Mouse (Mus musculus) ES-Bruce4 (cell line): ENCODE measurements at regions not wholly inside any gene's neighbourhood (a gene's known extent, or its start where the extent isn't known, plus 50 kb on each side); places are given as distances from the start of the nearest gene placed in this dataset.

Experiments used
- H3K27ac ChIP-seq: 2 replicates; pipeline ENCODE4 v1.5.1; 2012; ENCODE audit warnings: low read length, inconsistent platforms; ENCODE audit not compliant: insufficient read depth
- H3K27me3 ChIP-seq: 2 replicates; pipeline ENCODE4 v1.6.1; 2012; ENCODE audit warnings: mild to moderate bottlenecking, low read length, inconsistent platforms; ENCODE audit not compliant: control insufficient read depth, poor library complexity, insufficient read depth, severe bottlenecking
- H3K36me3 ChIP-seq: 2 replicates; pipeline ENCODE4 v1.6.1; 2012; ENCODE audit warnings: inconsistent platforms, mild to moderate bottlenecking, low read length, moderate library complexity; ENCODE audit not compliant: control insufficient read depth, poor library complexity, insufficient read depth, severe bottlenecking
- H3K4me1 ChIP-seq: one replicate; pipeline ENCODE4 v1.8.1; 2011; ENCODE audit warnings: low read length; ENCODE audit not compliant: control insufficient read depth, insufficient read depth
- H3K4me3 ChIP-seq: 2 replicates; pipeline ENCODE4 v1.5.1; 2011; ENCODE audit warnings: low read depth, mild to moderate bottlenecking, low read length
- H3K9ac ChIP-seq: 2 replicates; pipeline ENCODE4 v1.6.1; 2012; ENCODE audit warnings: low read depth, mild to moderate bottlenecking, inconsistent platforms; ENCODE audit not compliant: poor library complexity, severe bottlenecking
- H3K9me3 ChIP-seq: replicated peaks from 2 replicates; pipeline ENCODE4 v1.6.1; 2012; ENCODE audit warnings: mild to moderate bottlenecking, low read length, inconsistent platforms; ENCODE audit not compliant: control insufficient read depth, poor library complexity, insufficient read depth, severe bottlenecking
- CTCF ChIP-seq: IDR thresholded peaks from one replicate; pipeline ENCODE4 v1.8.1; 2011; ENCODE audit warnings: low read depth, low read length
- EP300 ChIP-seq: IDR thresholded peaks from 2 replicates; pipeline ENCODE4 v1.6.1; 2011; ENCODE audit warnings: low read depth, low read length; ENCODE audit not compliant: insufficient read depth
- POLR2A ChIP-seq: IDR thresholded peaks from one replicate; pipeline ENCODE4 v1.8.1; 2011; ENCODE audit warnings: low read length; ENCODE audit not compliant: insufficient read depth

GRCm38 (mm10) chr14:31957211-31957638 lies 71.6 kb upstream of the Galnt15 start:
- no peaks in the 10 kb centered on the region for H3K27me3 ChIP-seq
- H3K4me3 ChIP-seq, result no peak overlapping the region
- H3K36me3 ChIP-seq, result no peaks in the 10 kb centered on the region
- TF ChIP-seq POLR2A (no peak), EP300 (no peak), CTCF (no peak)
- no peak overlapping the region for H3K9ac ChIP-seq
- H3K4me1 ChIP-seq, result no peaks in the 10 kb centered on the region
- no peak overlapping the region for H3K27ac ChIP-seq
- H3K9me3 ChIP-seq, result no peaks in the 10 kb centered on the region

GRCm38 (mm10) chr14:31960201-31960854 lies 68.5 kb upstream of the Galnt15 start:
- Histone ChIP-seq H3K36me3 (no peaks in the 10 kb centered on the region), H3K9me3 (no peaks in the 10 kb centered on the region), H3K27ac (no peak overlapping the region), H3K4me3 (no peak overlapping the region), H3K27me3 (no peaks in the 10 kb centered on the region), H3K4me1 (no peaks in the 10 kb centered on the region), H3K9ac (no peak overlapping the region)
- TF ChIP-seq POLR2A, result no peak
- TF ChIP-seq CTCF, result no peak
- TF ChIP-seq EP300, result no peak

DNA sequence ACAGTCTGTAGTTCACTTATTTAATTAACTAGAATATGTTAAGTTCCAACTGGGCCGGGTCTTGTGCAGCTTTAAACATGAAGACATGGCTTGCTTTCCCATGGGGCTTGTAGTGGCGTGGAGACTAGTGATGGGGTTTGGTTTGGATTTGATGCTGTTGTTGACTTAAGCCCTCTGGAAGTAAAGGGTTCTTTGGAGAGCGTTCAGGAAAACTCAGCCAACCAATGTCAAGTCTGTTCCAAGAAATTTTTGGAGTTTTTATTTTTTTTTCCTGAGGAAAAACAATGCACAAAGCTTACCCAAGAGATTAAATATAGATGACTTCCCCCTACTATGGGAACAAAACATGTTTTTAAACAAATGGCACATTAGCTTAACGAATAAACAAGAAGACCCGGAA lies 67.3 kb upstream of the Galnt15 start:
- H3K9me3 ChIP-seq, result no peaks in the 10 kb centered on the region
- no peak overlapping the region for H3K4me3 ChIP-seq
- no peak overlapping the region for H3K27ac ChIP-seq
- no peak for TF ChIP-seq CTCF
- TF ChIP-seq POLR2A, result no peak
- TF ChIP-seq EP300, result no peak
- no peaks in the 10 kb centered on the region for H3K27me3 ChIP-seq
- H3K4me1 ChIP-seq, result no peaks in the 10 kb centered on the region
- no peak overlapping the region for H3K9ac ChIP-seq
- H3K36me3 ChIP-seq, result no peaks in the 10 kb centered on the region

DNA sequence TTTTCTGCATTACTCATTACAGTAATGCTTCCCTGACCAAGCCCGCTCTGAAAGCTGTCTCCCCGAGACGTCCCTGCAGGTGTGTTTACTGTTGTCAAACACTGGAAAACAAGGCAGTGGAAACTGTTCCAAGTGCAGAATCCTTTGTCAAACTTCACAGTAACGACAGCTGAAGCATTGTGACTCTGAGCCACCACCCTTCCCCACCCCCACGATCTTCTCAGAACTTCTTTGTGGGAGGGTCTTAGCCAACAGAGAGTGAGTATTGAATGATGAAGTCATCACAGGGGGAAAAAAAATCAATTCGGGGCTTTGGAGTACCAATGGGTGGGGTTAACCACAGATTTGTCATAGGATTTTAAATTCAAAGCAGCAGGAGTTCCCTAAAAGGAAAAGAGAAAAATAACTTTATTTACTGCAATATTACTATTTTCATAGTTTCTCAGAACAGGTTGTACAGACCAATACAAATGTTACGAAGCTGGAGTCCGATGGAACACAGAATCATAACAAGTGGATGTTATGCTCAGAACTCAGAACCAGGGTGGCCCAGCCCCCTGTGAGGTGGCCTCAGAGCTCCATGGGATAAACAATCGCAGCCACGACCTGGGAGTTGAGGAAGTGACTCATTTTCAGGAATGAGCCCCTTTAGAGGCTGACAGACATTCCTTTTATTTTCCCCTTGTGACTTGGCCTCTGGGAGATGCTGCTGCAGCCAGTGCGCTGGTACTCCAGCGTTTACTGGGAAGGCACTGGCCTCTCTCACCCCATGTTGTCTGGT lies 65.5 kb upstream of the Galnt15 start:
- no peak overlapping the region for H3K9ac ChIP-seq
- no peak overlapping the region for H3K27ac ChIP-seq
- no peaks in the 10 kb centered on the region for H3K36me3 ChIP-seq
- no peaks in the 10 kb centered on the region for H3K9me3 ChIP-seq
- no peaks in the 10 kb centered on the region for H3K4me1 ChIP-seq
- no peak for TF ChIP-seq CTCF
- TF ChIP-seq EP300, result no peak
- TF ChIP-seq POLR2A, result no peak
- H3K27me3 ChIP-seq, result no peaks in the 10 kb centered on the region
- H3K4me3 ChIP-seq, result no peak overlapping the region

- H3K36me3 ChIP-seq, result no peaks in the 10 kb centered on the region
- no peak overlapping the region for H3K27ac ChIP-seq
- TF ChIP-seq EP300 (no peak), CTCF (no peak), POLR2A (no peak)
- no peak overlapping the region for H3K4me3 ChIP-seq
- H3K9ac ChIP-seq, result no peak overlapping the region
- no peaks in the 10 kb centered on the region for H3K27me3 ChIP-seq
- no peaks in the 10 kb centered on the region for H3K4me1 ChIP-seq
- no peaks in the 10 kb centered on the region for H3K9me3 ChIP-seq
These were observed 64.7 kb upstream of the Galnt15 start for GRCm38 (mm10) chr14:31964076-31964475.

- Histone ChIP-seq H3K36me3 (no peaks in the 10 kb centered on the region), H3K4me1 (no peaks in the 10 kb centered on the region), H3K4me3 (no peak overlapping the region), H3K9me3 (no peaks in the 10 kb centered on the region), H3K27ac (no peak overlapping the region), H3K27me3 (no peaks in the 10 kb centered on the region), H3K9ac (no peak overlapping the region)
- TF ChIP-seq EP300, result no peak
- TF ChIP-seq CTCF, result no peak
- TF ChIP-seq POLR2A, result no peak
These were observed 64.0 kb upstream of the Galnt15 start for GRCm38 (mm10) chr14:31964831-31965230.
